Mouse (Mus musculus) limb, embryonic 11.5 days (tissue): ENCODE measurements around the gene Cd300a. TPM values are rescaled to one million over a fixed set of nuclear protein-coding genes. Genes with fewer than 3 reads are reported as not detected.

Source experiments
- ATAC-seq: fragments of 200-750 bp; cut with Nextera tagmentation; 2 replicates; pipeline ENCODE4 v1.8.0; 2017; ENCODE audit warnings: low read depth; ENCODE audit not compliant: insufficient number of reproducible peaks, low FRiP score, low TSS enrichment
- DNase-seq: peaks from one replicate; pipeline ENCODE4 v3.0.0-alpha.2; 2015; ENCODE audit warnings: low spot score
- H3K27ac ChIP-seq: fragments of 300-500 bp; sonication (generic); replicated peaks from 2 replicates; pipeline ENCODE4 v1.5.1; 2014; ENCODE audit warnings: low read depth, mild to moderate bottlenecking, low read length
- H3K27me3 ChIP-seq: fragments of 300-500 bp; sonication (generic); 2 replicates; pipeline ENCODE4 v1.6.1; 2014; ENCODE audit warnings: mild to moderate bottlenecking, low read length, mixed read lengths; ENCODE audit not compliant: control insufficient read depth, insufficient read depth
- H3K36me3 ChIP-seq: fragments of 300-500 bp; sonication (generic); 2 replicates; pipeline ENCODE4 v1.6.1; 2014; ENCODE audit warnings: mild to moderate bottlenecking, low read length, moderate library complexity, mixed read lengths; ENCODE audit not compliant: control insufficient read depth, insufficient read depth
- H3K4me1 ChIP-seq: fragments of 300-500 bp; sonication (generic); 2 replicates; pipeline ENCODE4 v1.6.1; 2014; ENCODE audit warnings: low read length, mixed read lengths; ENCODE audit not compliant: control insufficient read depth, insufficient read depth
- H3K4me2 ChIP-seq: fragments of 300-500 bp; sonication (generic); 2 replicates; pipeline ENCODE4 v1.6.1; 2014; ENCODE audit warnings: low read depth, mild to moderate bottlenecking, moderate library complexity; ENCODE audit not compliant: severe bottlenecking
- H3K4me3 ChIP-seq: fragments of 300-500 bp; sonication (generic); 2 replicates; pipeline ENCODE4 v1.5.1; 2014; ENCODE audit warnings: low read depth, low read length
- H3K9ac ChIP-seq: fragments of 300-500 bp; sonication (generic); 2 replicates; pipeline ENCODE4 v1.6.1; 2014; ENCODE audit warnings: mild to moderate bottlenecking, low read length
- H3K9me3 ChIP-seq: fragments of 300-500 bp; sonication (generic); 2 replicates; pipeline ENCODE4 v1.6.1; 2016; ENCODE audit warnings: low read length; ENCODE audit not compliant: control insufficient read depth
- WGBS: fragments of 180-500 bp; shearing (Covaris S2); extraction: QIAGEN DNeasy Blood & Tissue Kit; methylation state at CpG from one replicate; pipeline ENCODE4 v1.1.7; 2014; 5-methylcytosine and 5-hydroxymethylcytosine counted together
- polyA plus RNA-seq: library from polyadenylated mRNA; unstranded; fragments of >200 nt; fragmentation: Nextera tagmentation; extraction: Ambion mirVana; gene quantifications from 2 replicates; pipeline ENCODE4 v1.2.1, GENCODE M21; 2014

Gene Cd300a
- polyA plus RNA-seq, 1 experiment from 2014 or later, result 0.61 TPM

DNA sequence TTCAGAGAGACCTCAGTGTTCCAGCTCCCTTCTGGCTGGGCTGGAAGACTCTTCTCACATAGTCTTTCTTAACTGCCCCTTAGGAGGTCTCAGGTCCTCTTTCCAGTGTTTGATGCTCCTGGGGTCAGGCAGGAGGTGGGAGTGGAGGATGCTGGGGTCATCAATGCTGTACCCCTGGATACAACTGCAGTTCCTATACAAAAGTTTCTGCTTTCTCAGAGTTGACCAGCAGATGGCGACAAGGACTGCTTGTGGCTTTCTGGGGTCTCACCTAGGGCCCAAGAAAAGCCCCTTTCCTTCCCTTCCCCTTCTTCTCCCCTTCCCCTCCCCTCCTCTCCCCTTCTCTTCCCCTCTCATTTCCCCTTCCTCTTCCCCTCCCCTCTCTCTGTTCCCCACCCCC, 9.3 kb upstream of the Cd300a start:
- no peak overlapping the region for H3K4me3 ChIP-seq
- H3K4me1 ChIP-seq, result peaks cover 5% of the 10 kb centered on the region
- no peak overlapping the region for H3K4me2 ChIP-seq
- no peak overlapping the region for H3K9ac ChIP-seq
- WGBS, result 0% methylated on average over 1 of the region's 1 CpGs
- no peak overlapping the region for H3K27ac ChIP-seq
- DNase-seq (peak; percentile 68), ATAC-seq (no peak)
- no peaks in the 10 kb centered on the region for H3K9me3 ChIP-seq
- H3K36me3 ChIP-seq, result no peaks in the 10 kb centered on the region
- H3K27me3 ChIP-seq, result no peaks in the 10 kb centered on the region

DNA sequence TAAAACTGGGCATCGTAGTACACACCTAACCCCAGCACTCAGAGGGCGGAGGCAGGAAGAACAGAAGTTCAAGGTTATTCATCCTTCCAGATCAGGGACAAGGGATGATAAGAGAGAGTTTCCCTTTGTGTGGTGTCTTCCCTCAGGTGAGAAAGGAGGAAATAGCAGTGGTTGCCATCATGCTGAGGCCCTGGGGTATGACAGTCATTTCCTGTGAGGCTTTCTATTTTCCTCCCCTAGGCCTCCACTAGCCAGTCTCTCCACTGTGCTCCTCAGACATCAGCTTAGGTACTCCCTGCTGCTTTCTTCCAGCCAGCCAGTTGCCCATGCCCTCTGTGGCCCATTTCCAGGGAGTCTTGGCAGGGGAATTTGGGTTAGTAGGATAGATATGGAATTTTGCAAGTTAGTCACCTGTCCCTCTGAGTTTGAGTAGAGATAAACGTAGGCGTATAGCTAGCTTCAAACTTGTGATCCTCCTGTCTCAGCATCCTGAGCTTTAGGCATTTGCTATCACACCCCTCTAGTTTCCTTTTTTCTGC, 6.5 kb upstream of the Cd300a start:
- no peak for ATAC-seq
- WGBS, result 84% methylated on average over 4 of the region's 4 CpGs

DNA sequence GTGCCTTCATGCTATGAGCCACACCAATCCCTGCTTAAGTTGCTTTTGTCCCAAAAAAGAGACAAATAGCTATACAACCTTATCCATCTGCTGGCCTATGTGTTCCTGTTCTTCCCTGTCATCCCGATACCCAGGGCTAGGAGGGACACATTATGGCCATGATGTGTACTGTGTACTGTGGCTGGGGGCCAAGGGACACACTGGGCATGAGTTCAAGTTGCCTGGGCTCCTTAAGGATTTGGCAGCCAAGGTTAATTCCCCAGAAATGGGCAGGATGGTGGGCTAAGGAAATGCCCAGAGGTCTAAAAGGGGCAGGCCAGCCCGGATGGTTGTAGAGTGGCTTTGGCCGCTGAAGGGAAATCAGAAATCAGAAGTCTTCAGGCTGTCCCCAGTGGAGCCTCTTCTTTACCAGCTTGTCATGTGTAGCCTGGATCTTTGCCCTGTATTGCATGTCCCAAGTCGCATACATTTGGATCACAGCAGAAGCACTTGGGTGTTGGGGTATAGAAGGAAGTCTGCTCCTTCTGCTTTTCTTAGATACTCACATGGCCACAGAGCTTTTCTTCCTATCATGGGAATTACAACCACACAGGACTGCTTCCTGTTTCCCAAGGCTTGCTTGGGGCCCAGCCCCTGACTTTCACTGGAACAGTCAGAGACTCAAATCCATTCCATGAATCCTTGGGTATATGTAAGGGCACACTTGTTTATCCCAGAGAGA, 5.3 kb upstream of the Cd300a start:
- Histone ChIP-seq H3K4me2 (no peak overlapping the region), H3K27me3 (no peaks in the 10 kb centered on the region), H3K9ac (no peak overlapping the region), H3K27ac (no peak overlapping the region), H3K9me3 (no peaks in the 10 kb centered on the region), H3K4me3 (no peak overlapping the region), H3K4me1 (no peaks in the 10 kb centered on the region; the same call in 1 of the 2 replicates), H3K36me3 (no peaks in the 10 kb centered on the region)
- WGBS, result 91% methylated on average over 4 of the region's 4 CpGs
- DNase-seq, result no peak
- no peak for ATAC-seq

More for the DNA sequence above, 6.5 kb upstream of the Cd300a start:
- H3K27ac ChIP-seq, result no peak overlapping the region
- H3K4me2 ChIP-seq, result no peak overlapping the region
- DNase-seq, result no peak
- H3K27me3 ChIP-seq, result no peaks in the 10 kb centered on the region
- no peak overlapping the region for H3K9ac ChIP-seq
- no peaks in the 10 kb centered on the region for H3K9me3 ChIP-seq
- no peaks in the 10 kb centered on the region; the same call in 1 of the 2 replicates for H3K4me1 ChIP-seq
- no peak overlapping the region for H3K4me3 ChIP-seq
- no peaks in the 10 kb centered on the region for H3K36me3 ChIP-seq

DNA sequence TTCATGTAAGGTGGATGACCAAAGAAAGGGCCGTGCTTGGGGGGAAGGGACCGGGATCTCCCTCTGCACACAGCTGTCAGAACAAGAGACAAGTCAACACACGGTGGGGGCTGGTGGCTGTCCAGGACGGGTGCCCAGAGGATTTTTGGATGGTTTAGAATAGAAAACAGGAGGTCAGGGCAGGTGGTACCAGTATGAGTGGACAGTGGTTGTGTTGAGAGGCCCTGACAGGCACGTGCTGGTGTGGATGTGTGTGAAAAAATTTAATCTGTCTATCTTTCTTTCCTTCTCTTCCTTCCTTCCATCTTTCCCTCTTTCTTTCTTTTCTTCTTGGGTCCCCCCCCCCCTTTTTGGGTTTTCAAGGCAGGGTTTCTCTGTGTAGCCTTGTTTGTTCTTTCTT, 701 bp downstream of the Cd300a start:
- ATAC-seq, result no peak
- 74% methylated on average over 5 of the region's 5 CpGs for WGBS
- H3K4me2 ChIP-seq, result no peak overlapping the region

DNA sequence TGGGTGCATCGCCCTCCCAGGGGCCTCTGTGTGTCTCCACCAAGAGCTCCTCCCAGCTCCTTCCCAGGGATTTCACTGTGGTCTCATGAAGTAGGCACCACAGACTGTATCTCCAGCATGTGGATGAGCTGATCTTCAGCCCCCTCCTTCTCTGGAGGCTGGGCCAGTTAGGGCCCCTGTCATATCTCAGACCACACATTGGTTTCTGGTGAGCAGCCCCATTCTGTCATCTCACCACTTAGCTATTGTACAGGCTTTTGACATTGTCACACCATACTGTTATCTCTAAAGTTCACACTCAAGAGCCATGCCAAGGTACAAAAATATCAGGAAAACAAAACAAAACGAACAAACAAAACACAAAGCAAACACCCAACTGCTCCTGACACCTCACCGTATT, 6.2 kb downstream of the Cd300a start:
- Histone ChIP-seq H3K9ac (no peak overlapping the region), H3K4me1 (no peaks in the 10 kb centered on the region), H3K36me3 (no peaks in the 10 kb centered on the region), H3K9me3 (no peaks in the 10 kb centered on the region), H3K27me3 (no peaks in the 10 kb centered on the region), H3K27ac (no peak overlapping the region), H3K4me3 (no peak overlapping the region), H3K4me2 (no peak overlapping the region)
- ATAC-seq, result no peak
- no peak for DNase-seq
- WGBS, result 89% methylated on average over 3 of the region's 3 CpGs

More for the DNA sequence above, 701 bp downstream of the Cd300a start:
- H3K27ac ChIP-seq, result no peak overlapping the region
- no peaks in the 10 kb centered on the region for H3K27me3 ChIP-seq
- no peaks in the 10 kb centered on the region for H3K36me3 ChIP-seq
- no peak overlapping the region for H3K4me3 ChIP-seq
- H3K9ac ChIP-seq, result no peak overlapping the region
- no peaks in the 10 kb centered on the region; the same call in 1 of the 2 replicates for H3K4me1 ChIP-seq
- no peaks in the 10 kb centered on the region for H3K9me3 ChIP-seq
- no peak for DNase-seq

DNA sequence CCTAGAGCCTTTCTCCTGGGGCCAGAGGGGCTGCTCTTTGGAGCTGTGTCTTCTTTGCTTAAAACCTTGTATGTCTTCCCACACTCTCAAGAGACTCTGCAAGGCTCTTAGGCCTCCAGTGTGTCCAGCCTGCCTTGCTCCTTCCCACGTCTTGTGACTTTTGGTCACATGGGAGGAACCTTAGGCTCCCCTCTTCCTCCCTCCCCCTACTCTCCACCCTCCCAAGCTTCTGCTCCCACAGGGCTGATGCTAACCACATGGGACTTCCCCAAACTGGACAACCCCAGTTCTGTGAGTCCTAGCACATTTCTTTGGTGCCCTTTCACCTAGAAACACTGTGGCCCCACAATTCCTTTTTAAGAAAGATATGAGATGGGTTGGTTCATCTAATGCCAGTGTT, 8.2 kb downstream of the Cd300a start:
- DNase-seq, result no peak
- H3K36me3 ChIP-seq, result no peaks in the 10 kb centered on the region
- H3K9me3 ChIP-seq, result no peaks in the 10 kb centered on the region
- no peaks in the 10 kb centered on the region for H3K27me3 ChIP-seq
- no peak overlapping the region for H3K27ac ChIP-seq
- no peak overlapping the region for H3K4me2 ChIP-seq
- ATAC-seq, result no peak
- no peaks in the 10 kb centered on the region for H3K4me1 ChIP-seq
- H3K9ac ChIP-seq, result no peak overlapping the region
- H3K4me3 ChIP-seq, result no peak overlapping the region
- 50% methylated on average over 1 of the region's 1 CpGs for WGBS

DNA sequence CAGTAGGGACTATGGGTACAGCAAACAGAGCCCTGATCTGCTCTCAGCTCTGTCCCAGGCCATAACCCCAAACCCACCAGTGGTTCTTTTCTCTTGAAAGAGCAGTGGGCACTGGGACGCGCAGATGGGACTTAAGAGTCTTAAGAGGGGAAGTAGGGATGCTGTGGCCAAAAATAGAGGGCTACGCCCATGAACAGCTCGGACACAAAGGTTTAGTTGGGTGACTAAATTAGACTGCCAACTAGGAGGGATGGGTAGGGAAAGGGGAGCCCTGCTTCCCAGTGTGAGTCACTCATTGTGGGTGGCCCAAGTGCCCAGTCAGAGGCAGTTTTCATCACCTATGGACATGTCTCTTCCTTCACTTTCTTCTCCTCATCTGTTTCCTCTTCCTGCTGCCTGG, 13.4 kb downstream of the Cd300a start:
- H3K4me1 ChIP-seq, result no peaks in the 10 kb centered on the region
- H3K9ac ChIP-seq, result no peak overlapping the region
- ATAC-seq (no peak), DNase-seq (no peak)
- H3K4me3 ChIP-seq, result no peak overlapping the region
- H3K9me3 ChIP-seq, result no peaks in the 10 kb centered on the region
- 87% methylated on average over 4 of the region's 4 CpGs for WGBS
- no peaks in the 10 kb centered on the region for H3K36me3 ChIP-seq
- no peak overlapping the region for H3K4me2 ChIP-seq
- H3K27ac ChIP-seq, result no peak overlapping the region
- H3K27me3 ChIP-seq, result no peaks in the 10 kb centered on the region

DNA sequence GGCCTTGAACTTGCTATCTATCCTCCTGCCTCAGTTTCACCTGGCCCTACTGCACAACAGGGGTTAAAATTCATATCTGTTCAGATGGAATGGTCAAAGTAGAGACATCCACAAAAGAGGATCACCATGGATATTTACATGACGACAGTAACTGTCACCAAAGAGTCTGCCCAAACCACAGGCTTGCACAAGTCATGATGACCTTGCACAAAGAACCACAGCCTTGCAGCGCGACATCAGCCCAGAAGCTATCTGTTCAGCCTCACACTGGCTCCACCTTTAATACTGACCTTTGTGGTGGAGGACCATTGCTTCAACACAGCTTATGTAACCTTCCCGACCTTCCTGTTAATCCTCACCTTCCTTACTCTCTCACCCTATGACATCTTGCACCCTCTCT, 17.7 kb downstream of the Cd300a start:
- WGBS, result 74% methylated on average over 4 of the region's 4 CpGs
- H3K36me3 ChIP-seq, result no peaks in the 10 kb centered on the region
- H3K27ac ChIP-seq, result no peak overlapping the region
- H3K9ac ChIP-seq, result no peak overlapping the region
- H3K4me2 ChIP-seq, result no peak overlapping the region
- DNase-seq, result no peak
- no peak for ATAC-seq
- H3K4me1 ChIP-seq, result no peaks in the 10 kb centered on the region
- no peaks in the 10 kb centered on the region for H3K27me3 ChIP-seq
- H3K4me3 ChIP-seq, result no peak overlapping the region
- no peaks in the 10 kb centered on the region for H3K9me3 ChIP-seq

DNA sequence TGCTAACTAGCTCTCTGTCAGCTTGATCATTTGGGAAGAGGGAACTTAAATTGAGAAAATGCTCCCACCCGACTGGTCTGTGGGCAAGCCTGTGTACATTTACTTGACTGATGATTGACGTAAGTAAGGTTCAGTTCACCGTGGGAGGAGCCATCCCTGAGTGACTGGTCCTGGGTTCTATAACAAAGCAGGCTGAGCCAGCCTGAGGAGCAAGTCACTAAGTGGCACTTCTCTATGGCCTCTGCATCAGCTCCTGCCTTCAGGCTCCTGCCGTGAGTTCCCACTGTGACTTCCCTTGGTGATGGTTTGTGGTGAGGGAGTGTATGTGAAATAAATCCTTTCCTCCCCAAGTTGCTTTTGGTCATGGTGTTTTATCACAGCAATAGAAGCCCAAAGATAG, 18.2 kb downstream of the Cd300a start:
- no peak for ATAC-seq
- Histone ChIP-seq H3K9me3 (no peaks in the 10 kb centered on the region), H3K36me3 (no peaks in the 10 kb centered on the region), H3K4me3 (no peak overlapping the region), H3K4me1 (no peaks in the 10 kb centered on the region), H3K27me3 (no peaks in the 10 kb centered on the region), H3K9ac (no peak overlapping the region), H3K4me2 (no peak overlapping the region), H3K27ac (no peak overlapping the region)
- 53% methylated on average over 4 of the region's 4 CpGs for WGBS
- DNase-seq, result no peak
